In genomic region chr19:45297812-45298211, GRCm38 (mm10) we compare ENCODE assay signal across 11 mouse cellular contexts.
DNase-seq lines count a peak whose midpoint lies in the region; ATAC-seq and TF ChIP-seq lines count a peak whose summit lies in the region.
"Had no signal": no experiment of that assay in that cellular context is flagged by ENCODE, and none has a peak within 500 bp of the region (broad histone marks: within the 10 kb centered on the region; RNA-seq: fewer than 3 reads in every experiment).

No protein-coding gene starts in this region.

- DNase-seq in embryo, embryonic 10 days (ENCODE audit: low spot score), result peak; percentile 72
- DNase-seq in embryo, embryonic 9.5 days (ENCODE audit: extremely low spot score), result no peak
- DNase-seq in liver, adult 2 months (ENCODE audit: extremely low read depth, low read depth, low spot score), result no peak
- DNase-seq in ES-CJ7 (ENCODE audit: low read depth, low spot score), result peak; percentile 75
- peak; percentile 14 for DNase-seq in lung, postnatal 14 days
- DNase-seq in layer of hippocampus, postnatal 10 days (ENCODE audit: low spot score in 2 of 2), result no peak
- DNase-seq: right cerebral cortex, postnatal 4 days had no signal

- peak; percentile 23; the same call in 1 of the 2 replicates for TF ChIP-seq CTCF in liver, adult 2 months (IDR thresholded peaks at IDR 0.05; ENCODE audit: low read depth, low read length)

- no peak overlapping the region for H3K27ac ChIP-seq in liver, adult 2 months (replicated peaks; ENCODE audit: insufficient read depth, low read depth, low read length)
- no peak overlapping the region for H3K27ac ChIP-seq in liver, embryonic 12.5 days
- H3K27ac ChIP-seq: limb, embryonic 13.5 days had no signal

- H3K9me3 ChIP-seq in liver, embryonic 12.5 days (replicated peaks), result no peaks in the 10 kb centered on the region
- H3K9me3 ChIP-seq: limb, embryonic 13.5 days had no signal

- no peak overlapping the region for H3K9ac ChIP-seq in liver, adult 2 months (ENCODE audit: low read depth, low read length)
- H3K9ac ChIP-seq in liver, embryonic 12.5 days, result no peak overlapping the region
- H3K9ac ChIP-seq: limb, embryonic 13.5 days had no signal

- ATAC-seq in liver, embryonic 12.5 days, result no peak
- no peak for ATAC-seq in frontal cortex, adult (ENCODE audit: low TSS enrichment)
- ATAC-seq: intestine, embryonic 16.5 days had no signal

- no peaks in the 10 kb centered on the region for H3K36me3 ChIP-seq in liver, adult 2 months (ENCODE audit: control insufficient read depth, insufficient read depth, low read length)
- H3K36me3 ChIP-seq in liver, embryonic 12.5 days, result no peaks in the 10 kb centered on the region
- H3K36me3 ChIP-seq: limb, embryonic 13.5 days had no signal

- H3K4me3 ChIP-seq in liver, adult 2 months (ENCODE audit: insufficient read depth, low read depth, low read length), result no peak overlapping the region
- H3K4me3 ChIP-seq in liver, embryonic 12.5 days, result no peak overlapping the region
- H3K4me3 ChIP-seq: limb, embryonic 13.5 days had no signal

- peaks cover 11% of the 10 kb centered on the region for H3K27me3 ChIP-seq in liver, adult 2 months (ENCODE audit: control insufficient read depth, insufficient read depth, low read length)
- H3K27me3 ChIP-seq in liver, embryonic 12.5 days (replicated peaks), result peaks cover 98% of the 10 kb centered on the region

- no peaks in the 10 kb centered on the region for H3K79me2 ChIP-seq in liver, adult 2 months (ENCODE audit: control insufficient read depth, insufficient read depth, low read length)

- peaks cover 3% of the 10 kb centered on the region; the same call in 1 of the 2 replicates for H3K4me1 ChIP-seq in liver, adult 2 months (ENCODE audit: control insufficient read depth, insufficient read depth, low read length)
- peaks cover 17% of the 10 kb centered on the region; the same call in 1 of the 2 replicates for H3K4me1 ChIP-seq in liver, embryonic 12.5 days

- H3K4me2 ChIP-seq in liver, embryonic 12.5 days, result no peak overlapping the region
- H3K4me2 ChIP-seq: limb, embryonic 13.5 days had no signal

- TF ChIP-seq POLR2A in liver, adult 2 months (IDR thresholded peaks at IDR 0.05; ENCODE audit: extremely low read depth, insufficient read depth, low read length), result no peak

- 33% methylated on average over 3 of the region's 3 CpGs for WGBS in liver, adult 2 months
- WGBS in liver, embryonic 12.5 days (ENCODE audit: insufficient replicate concordance), result 25% methylated on average over 3 of the region's 3 CpGs

Comparison
In these comparisons a context has a peak if more than half of its experiments do, and no peak if none do; other contexts are left out.
1. DNase-seq: peak in embryo, embryonic 10 days (single experiment), ES-CJ7 (single experiment) and lung, postnatal 14 days (single experiment); none in embryo, embryonic 9.5 days (single experiment), liver, adult 2 months (single experiment) and layer of hippocampus, postnatal 10 days (0 of 2).